Mouse (Mus musculus) forebrain, postnatal 0 days (tissue): ENCODE measurements around the gene Asgr1. TPM values are rescaled to one million over a fixed set of nuclear protein-coding genes. Genes with fewer than 3 reads are reported as not detected.

Experiments used
- ATAC-seq: fragments of 200-750 bp; cut with Nextera tagmentation; 2 replicates; pipeline ENCODE4 v1.8.0; 2017; ENCODE audit warnings: mild to moderate bottlenecking, moderate library complexity
- DNase-seq: peaks from one replicate; pipeline ENCODE4 v3.0.0-alpha.2; 2015
- H3K27ac ChIP-seq: fragments of 300-500 bp; sonication (generic); 2 replicates; pipeline ENCODE4 v1.5.1; 2014; ENCODE audit warnings: low read depth, mild to moderate bottlenecking, antibody characterized with exemption, low read length, moderate library complexity, mixed read lengths
- H3K27me3 ChIP-seq: fragments of 300-500 bp; sonication (generic); 2 replicates; pipeline ENCODE4 v1.6.1; 2014; ENCODE audit warnings: mild to moderate bottlenecking, low read length, mixed read lengths; ENCODE audit not compliant: insufficient read depth
- H3K36me3 ChIP-seq: fragments of 300-500 bp; sonication (generic); 2 replicates; pipeline ENCODE4 v1.6.1; 2014; ENCODE audit warnings: mild to moderate bottlenecking, moderate library complexity; ENCODE audit not compliant: insufficient read depth
- H3K4me1 ChIP-seq: fragments of 300-500 bp; sonication (generic); 2 replicates; pipeline ENCODE4 v1.6.1; 2014; ENCODE audit warnings: antibody characterized with exemption; ENCODE audit not compliant: insufficient read depth
- H3K4me2 ChIP-seq: fragments of 300-500 bp; sonication (generic); 2 replicates; pipeline ENCODE4 v1.6.1; 2014; ENCODE audit warnings: low read depth, mild to moderate bottlenecking, moderate library complexity
- H3K4me3 ChIP-seq: fragments of 300-500 bp; sonication (generic); 2 replicates; pipeline ENCODE4 v1.5.1; 2014; ENCODE audit warnings: low read depth, low read length, mixed read lengths
- H3K9ac ChIP-seq: fragments of 300-500 bp; sonication (generic); 2 replicates; pipeline ENCODE4 v1.6.1; 2014; ENCODE audit warnings: mild to moderate bottlenecking
- H3K9me3 ChIP-seq: fragments of 300-500 bp; sonication (generic); 2 replicates; pipeline ENCODE4 v1.6.1; 2016; ENCODE audit warnings: low read length
- CTCF ChIP-seq: sonication (generic); IDR thresholded peaks from 2 replicates; pipeline ENCODE4 v1.5.1; 2016; ENCODE audit warnings: antibody characterized with exemption, control low read depth, low read depth
- WGBS: fragments of 180-500 bp; shearing (Covaris S2); extraction: QIAGEN DNeasy Blood & Tissue Kit; methylation state at CpG from one replicate; pipeline ENCODE4 v1.1.7; 2014; 5-methylcytosine and 5-hydroxymethylcytosine counted together
- microRNA counts: library from miRNA; unstranded; fragments of <30 nt; microRNA quantifications from one replicate; lab custom pipeline; 2015
- microRNA-seq, 2 experiments: library from miRNA; unstranded; fragments of <30 nt; microRNA quantifications; one replicate each; pipeline ENCODE4; 2016
- polyA plus RNA-seq: library from polyadenylated mRNA; unstranded; fragments of >200 nt; fragmentation: Nextera tagmentation; extraction: Ambion mirVana; gene quantifications from 2 replicates; pipeline ENCODE4 v1.2.1, GENCODE M21; 2015
- total RNA-seq: library from RNA; depleted of rRNA; stranded (reverse); fragments of >200 nt; gene quantifications from 2 replicates; pipeline ENCODE4 v1.2.3, GENCODE M21; 2014; rRNA removed

Gene Asgr1
- total and polyA plus RNA-seq, 2 experiments from 2014 or later = 3.0 to 4.3 TPM

- DNase-seq (no peak), ATAC-seq (no peak)
- H3K9ac ChIP-seq = no peak overlapping the region
- H3K4me1 ChIP-seq = no peaks in the 10 kb centered on the region
- H3K4me2 ChIP-seq = no peak overlapping the region
- no peak overlapping the region for H3K4me3 ChIP-seq
- no peaks in the 10 kb centered on the region for H3K27me3 ChIP-seq
- no peak overlapping the region for H3K27ac ChIP-seq
- H3K9me3 ChIP-seq = no peaks in the 10 kb centered on the region
- TF ChIP-seq CTCF = no peak
- H3K36me3 ChIP-seq = no peaks in the 10 kb centered on the region
- WGBS = 83% methylated on average over 14 of the region's 14 CpGs
Measured at GRCm38 (mm10) chr11:70103701-70104315, 49.9 kb downstream of the Asgr1 start.

DNA sequence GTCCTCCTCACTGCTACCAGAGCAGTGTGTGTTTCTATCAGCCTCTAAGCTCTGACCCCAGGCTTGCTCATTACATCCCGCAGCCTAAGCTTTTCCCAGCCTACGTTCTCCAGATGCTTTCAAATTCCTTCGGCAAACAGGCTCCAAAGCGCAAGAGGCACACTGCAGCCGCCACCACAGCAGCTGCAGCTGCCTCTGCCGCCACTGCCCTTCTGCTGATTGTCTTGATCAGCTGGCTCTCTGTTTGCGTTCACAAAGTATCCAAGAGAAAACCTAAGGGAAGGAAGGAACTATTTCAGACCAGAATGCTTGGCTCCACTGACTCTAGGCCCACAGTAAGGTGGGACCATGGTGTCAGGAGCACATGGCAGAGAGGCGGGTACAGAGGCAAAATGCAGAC is 53.2 kb downstream of the Asgr1 start:
- no peak overlapping the region for H3K27ac ChIP-seq
- no peaks in the 10 kb centered on the region for H3K9me3 ChIP-seq
- no peak for TF ChIP-seq CTCF
- WGBS = 72% methylated on average over 8 of the region's 8 CpGs
- no peaks in the 10 kb centered on the region for H3K36me3 ChIP-seq
- no peaks in the 10 kb centered on the region for H3K4me1 ChIP-seq
- ATAC-seq (no peak), DNase-seq (no peak)
- no peak overlapping the region for H3K4me2 ChIP-seq
- H3K9ac ChIP-seq = no peak overlapping the region
- no peak overlapping the region for H3K4me3 ChIP-seq
- no peaks in the 10 kb centered on the region for H3K27me3 ChIP-seq

MicroRNA genes within 50 kb of the gene (microRNA counts, 519-probe panel; counts per million panel counts)
- microRNA mmu-miR-324-3p (lab: Ali Mortazavi, UCI) (not detected), microRNA mmu-miR-324-5p (lab: Ali Mortazavi, UCI) (4,164 counts per million, percentile 50 among the panel's probes with 10 or more counts)

Small RNAs within 50 kb of the gene (microRNA-seq; reads per million reads assigned to microRNA genes)
- 3,417 to 4,303 reads per million in 2 experiments for gene Mir324

Other genes with a start within 250 kb of the Asgr1 start
Only the 30 nearest of the 35 such genes appear.
- 117 and 189 TPM in 2 replicates for gene Tmem256, start 215.6 kb upstream of the Asgr1 start, total RNA-seq
- gene Tmem256, start 215.6 kb upstream of the Asgr1 start, polyA plus RNA-seq = 350 and 422 TPM in 2 replicates
- 26.6 and 30.6 TPM in 2 replicates for gene Plscr3, start 207.7 kb upstream of the Asgr1 start, total RNA-seq
- gene Plscr3, start 207.7 kb upstream of the Asgr1 start, polyA plus RNA-seq = 36.2 and 38.2 TPM in 2 replicates
- gene Tnk1, start 195.4 kb upstream of the Asgr1 start, total RNA-seq = not detected in 2 replicates
- gene Tnk1, start 195.4 kb upstream of the Asgr1 start, polyA plus RNA-seq = 0.10 and 0.23 TPM in 2 replicates
- not detected in 2 replicates for gene Tmem95, start 176.1 kb upstream of the Asgr1 start, total RNA-seq
- gene Tmem95, start 176.1 kb upstream of the Asgr1 start, polyA plus RNA-seq = not detected in 2 replicates
- 1.0 and 1.3 TPM in 2 replicates for gene Kctd11, start 172.7 kb upstream of the Asgr1 start, total RNA-seq
- 0.58 and 0.88 TPM in 2 replicates for gene Kctd11, start 172.7 kb upstream of the Asgr1 start, polyA plus RNA-seq
- gene Acap1, start 158.5 kb upstream of the Asgr1 start, total RNA-seq = 0.90 TPM in 1 of 2 replicates, not detected in the other
- 0.26 and 0.48 TPM in 2 replicates for gene Acap1, start 158.5 kb upstream of the Asgr1 start, polyA plus RNA-seq
- gene 2810408A11Rik, start 153.1 kb upstream of the Asgr1 start, total RNA-seq = 9.2 and 10.5 TPM in 2 replicates
- gene 2810408A11Rik, start 153.1 kb upstream of the Asgr1 start, polyA plus RNA-seq = 10.6 and 11.4 TPM in 2 replicates
- gene Neurl4, start 153.0 kb upstream of the Asgr1 start, total RNA-seq = 97.4 and 155 TPM in 2 replicates
- 15.6 and 18.2 TPM in 2 replicates for gene Neurl4, start 153.0 kb upstream of the Asgr1 start, polyA plus RNA-seq
- gene Gps2, start 140.2 kb upstream of the Asgr1 start, total RNA-seq = 44.4 and 48.0 TPM in 2 replicates
- gene Gps2, start 140.2 kb upstream of the Asgr1 start, polyA plus RNA-seq = 64.9 and 67.1 TPM in 2 replicates
- gene Eif5a, start 132.1 kb upstream of the Asgr1 start, total RNA-seq = 489 and 520 TPM in 2 replicates
- 1,306 and 1,372 TPM in 2 replicates for gene Eif5a, start 132.1 kb upstream of the Asgr1 start, polyA plus RNA-seq
- 7.8 and 22.8 TPM in 2 replicates for gene Ybx2, start 118.3 kb upstream of the Asgr1 start, total RNA-seq
- gene Ybx2, start 118.3 kb upstream of the Asgr1 start, polyA plus RNA-seq = 1.5 and 2.5 TPM in 2 replicates
- 4.1 and 7.8 TPM in 2 replicates for gene Slc2a4, start 105.9 kb upstream of the Asgr1 start, total RNA-seq
- 3.5 and 3.9 TPM in 2 replicates for gene Slc2a4, start 105.9 kb upstream of the Asgr1 start, polyA plus RNA-seq
- not detected in 2 replicates for gene Cldn7, start 89.3 kb upstream of the Asgr1 start, total RNA-seq
- 0.34 and 0.42 TPM in 2 replicates for gene Cldn7, start 89.3 kb upstream of the Asgr1 start, polyA plus RNA-seq
- gene Ctdnep1, start 72.9 kb upstream of the Asgr1 start, total RNA-seq = 29.7 and 41.4 TPM in 2 replicates
- gene Ctdnep1, start 72.9 kb upstream of the Asgr1 start, polyA plus RNA-seq = 21.2 and 23.2 TPM in 2 replicates
- gene Elp5, start 71.6 kb upstream of the Asgr1 start, total RNA-seq = 115 and 124 TPM in 2 replicates
- gene Elp5, start 71.6 kb upstream of the Asgr1 start, polyA plus RNA-seq = 187 and 198 TPM in 2 replicates
- 246 and 261 TPM in 2 replicates for gene Gabarap, start 62.9 kb upstream of the Asgr1 start, total RNA-seq
- gene Gabarap, start 62.9 kb upstream of the Asgr1 start, polyA plus RNA-seq = 574 and 668 TPM in 2 replicates
- 47.6 and 52.7 TPM in 2 replicates for gene Phf23, start 58.3 kb upstream of the Asgr1 start, total RNA-seq
- gene Phf23, start 58.3 kb upstream of the Asgr1 start, polyA plus RNA-seq = 48.0 and 49.7 TPM in 2 replicates
- gene Dvl2, start 53.5 kb upstream of the Asgr1 start, total RNA-seq = 31.9 and 43.9 TPM in 2 replicates
- gene Dvl2, start 53.5 kb upstream of the Asgr1 start, polyA plus RNA-seq = 12.7 and 15.7 TPM in 2 replicates
- gene Acadvl, start 38.7 kb upstream of the Asgr1 start, total RNA-seq = 45.1 and 47.7 TPM in 2 replicates
- gene Acadvl, start 38.7 kb upstream of the Asgr1 start, polyA plus RNA-seq = 47.9 and 51.5 TPM in 2 replicates
- gene Dlg4, start 37.1 kb upstream of the Asgr1 start, total RNA-seq = 214 and 230 TPM in 2 replicates
- 12.1 and 14.3 TPM in 2 replicates for gene Dlg4, start 37.1 kb upstream of the Asgr1 start, polyA plus RNA-seq
- not detected in 2 replicates for gene Asgr2, start 38.6 kb downstream of the Asgr1 start, total RNA-seq
- not detected in 2 replicates for gene Asgr2, start 38.6 kb downstream of the Asgr1 start, polyA plus RNA-seq
- 1.0 and 1.1 TPM in 2 replicates for gene Mgl2, start 76.2 kb downstream of the Asgr1 start, total RNA-seq
- gene Mgl2, start 76.2 kb downstream of the Asgr1 start, polyA plus RNA-seq = 1.5 and 1.9 TPM in 2 replicates
- gene Clec10a, start 102.1 kb downstream of the Asgr1 start, total RNA-seq = 0.67 and 1.3 TPM in 2 replicates
- 1.6 TPM in 2 replicates for gene Clec10a, start 102.1 kb downstream of the Asgr1 start, polyA plus RNA-seq
- gene Slc16a11, start 158.7 kb downstream of the Asgr1 start, total RNA-seq = 11.8 and 19.7 TPM in 2 replicates
- gene Slc16a11, start 158.7 kb downstream of the Asgr1 start, polyA plus RNA-seq = 9.6 and 13.1 TPM in 2 replicates
- gene Slc16a13, start 167.0 kb downstream of the Asgr1 start, total RNA-seq = 9.8 and 10.9 TPM in 2 replicates
- 8.2 and 9.6 TPM in 2 replicates for gene Slc16a13, start 167.0 kb downstream of the Asgr1 start, polyA plus RNA-seq
- 4.2 TPM in 2 replicates for gene Bcl6b, start 175.7 kb downstream of the Asgr1 start, total RNA-seq
- 3.8 and 5.3 TPM in 2 replicates for gene Bcl6b, start 175.7 kb downstream of the Asgr1 start, polyA plus RNA-seq
- gene 0610010K14Rik, start 183.8 kb downstream of the Asgr1 start, total RNA-seq = 48.7 and 54.1 TPM in 2 replicates
- 161 and 207 TPM in 2 replicates for gene 0610010K14Rik, start 183.8 kb downstream of the Asgr1 start, polyA plus RNA-seq
- gene Gm21988, start 185.7 kb downstream of the Asgr1 start, total RNA-seq = 4.9 and 7.4 TPM in 2 replicates
- 16.6 and 19.4 TPM in 2 replicates for gene Gm21988, start 185.7 kb downstream of the Asgr1 start, polyA plus RNA-seq
- gene Rnasek, start 185.8 kb downstream of the Asgr1 start, total RNA-seq = 24.6 and 48.0 TPM in 2 replicates
- 520 and 544 TPM in 2 replicates for gene Rnasek, start 185.8 kb downstream of the Asgr1 start, polyA plus RNA-seq
- 0.10 and 0.31 TPM in 2 replicates for gene Alox12, start 201.3 kb downstream of the Asgr1 start, total RNA-seq
- 0.46 and 0.59 TPM in 2 replicates for gene Alox12, start 201.3 kb downstream of the Asgr1 start, polyA plus RNA-seq